Mouse (Mus musculus) embryonic facial prominence, embryonic 11.5 days (tissue): Measurements from ENCODE around the gene Rara. TPM values are rescaled to one million over a fixed set of nuclear protein-coding genes. Genes with fewer than 3 reads are reported as not detected.

ENCODE experiments used
- ATAC-seq: fragments of 200-750 bp; cut with Nextera tagmentation; replicated peaks from 2 replicates; pipeline ENCODE4 v1.8.0; 2017; ENCODE audit warnings: low read depth; ENCODE audit not compliant: insufficient number of reproducible peaks, low FRiP score, low TSS enrichment
- DNase-seq: peaks from one replicate; pipeline ENCODE4 v3.0.0-alpha.2; 2015; ENCODE audit warnings: low spot score
- H3K27ac ChIP-seq: fragments of 300-500 bp; sonication (generic); replicated peaks from 2 replicates; pipeline ENCODE4 v1.5.1; 2014; ENCODE audit warnings: mild to moderate bottlenecking, low read depth, low read length, control low read depth
- H3K27me3 ChIP-seq: fragments of 300-500 bp; sonication (generic); 2 replicates; pipeline ENCODE4 v1.6.1; 2014; ENCODE audit warnings: mild to moderate bottlenecking, low read length, moderate library complexity, mixed read lengths; ENCODE audit not compliant: control insufficient read depth, insufficient read depth
- H3K36me3 ChIP-seq: fragments of 300-500 bp; sonication (generic); replicated peaks from 2 replicates; pipeline ENCODE4 v1.6.1; 2014; ENCODE audit warnings: low read depth, mild to moderate bottlenecking, low read length, moderate library complexity, mixed read lengths; ENCODE audit not compliant: control insufficient read depth, insufficient read depth
- H3K4me1 ChIP-seq: fragments of 300-500 bp; sonication (generic); 2 replicates; pipeline ENCODE4 v1.6.1; 2014; ENCODE audit warnings: low read length, mixed read lengths; ENCODE audit not compliant: control insufficient read depth, insufficient read depth
- H3K4me2 ChIP-seq: fragments of 300-500 bp; sonication (generic); 2 replicates; pipeline ENCODE4 v1.6.1; 2014; ENCODE audit warnings: low read depth, mild to moderate bottlenecking, control low read depth, low read length, moderate library complexity
- H3K4me3 ChIP-seq: fragments of 300-500 bp; sonication (generic); 2 replicates; pipeline ENCODE4 v1.5.1; 2014; ENCODE audit warnings: low read depth, low read length, control low read depth
- H3K9ac ChIP-seq: fragments of 300-500 bp; sonication (generic); replicated peaks from 2 replicates; pipeline ENCODE4 v1.6.1; 2014; ENCODE audit warnings: mild to moderate bottlenecking, control low read depth, low read length
- H3K9me3 ChIP-seq: fragments of 300-500 bp; sonication (generic); replicated peaks from 2 replicates; pipeline ENCODE4 v1.6.1; 2016; ENCODE audit warnings: mild to moderate bottlenecking, low read length, inconsistent platforms, mixed read lengths; ENCODE audit not compliant: control insufficient read depth
- WGBS: fragments of 180-500 bp; shearing (Covaris S2); extraction: QIAGEN DNeasy Blood & Tissue Kit; methylation state at CpG from one replicate; pipeline ENCODE4 v1.1.7; 2014; 5-methylcytosine and 5-hydroxymethylcytosine counted together
- polyA plus RNA-seq: library from polyadenylated mRNA; unstranded; fragments of >200 nt; fragmentation: Nextera tagmentation; extraction: Ambion mirVana; gene quantifications from 2 replicates; pipeline ENCODE4 v1.2.1, GENCODE M21; 2014

Rara gene
- 32.7 and 40.2 TPM in 2 replicates for polyA plus RNA-seq

DNA sequence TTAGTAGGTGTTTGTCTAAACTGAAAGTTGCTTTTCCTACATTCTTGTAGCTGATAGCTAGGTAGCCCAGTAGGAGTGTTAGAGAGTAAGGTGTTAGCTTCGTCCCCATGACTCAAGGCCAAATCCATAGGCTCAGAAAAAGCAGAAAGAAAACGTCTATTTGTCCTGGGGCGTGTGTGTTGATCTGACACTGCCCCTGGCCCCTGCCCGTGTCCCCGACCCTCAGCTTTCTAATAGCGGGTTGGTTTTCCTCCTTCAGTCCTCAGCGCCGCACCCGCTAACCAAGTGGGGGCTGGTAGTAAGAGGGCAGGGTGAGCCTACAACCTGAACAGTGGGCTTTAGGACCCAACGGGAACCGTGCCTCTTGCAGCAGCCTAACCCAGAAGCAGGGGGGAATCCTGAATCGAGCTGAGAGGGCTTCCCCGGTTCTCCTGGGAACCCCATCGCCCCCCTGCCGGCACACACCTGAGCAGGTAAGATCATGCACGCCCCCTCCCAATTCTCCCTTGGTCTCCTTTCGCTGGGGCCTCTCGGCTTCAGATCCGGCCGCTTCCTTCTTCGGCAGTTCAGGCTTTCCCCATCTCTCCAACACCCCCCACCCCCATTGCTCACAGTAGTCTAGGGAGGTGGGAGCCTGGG is at the start of gene Rara:
TSS of gene Rara (plus strand) at position 381 of the 639 bp plus-strand sequence.
- ATAC-seq (no peak), DNase-seq (peak; percentile 82)
- Histone ChIP-seq H3K4me2 (peak within 1 kb of the TSS; percentile 87), H3K4me1 (peaks cover 57% of the 10 kb centered on the region), H3K27ac (peak within 1 kb of the TSS; percentile 95), H3K4me3 (peak within 1 kb of the TSS; percentile 49), H3K9me3 (no peaks in the 10 kb centered on the region), H3K36me3 (no peaks in the 10 kb centered on the region), H3K9ac (peak within 1 kb of the TSS; percentile 64), H3K27me3 (no peaks in the 10 kb centered on the region)
- WGBS, result 5% methylated on average over 20 of the region's 21 CpGs

- no peak overlapping the region for H3K27ac ChIP-seq
- H3K36me3 ChIP-seq, result peaks cover 17% of the 10 kb centered on the region
- H3K4me2 ChIP-seq, result no peak overlapping the region
- H3K4me3 ChIP-seq, result no peak overlapping the region
- ATAC-seq, result no peak
- WGBS, result 100% methylated on average over 3 of the region's 3 CpGs
- no peak for DNase-seq
- H3K27me3 ChIP-seq, result no peaks in the 10 kb centered on the region
- H3K4me1 ChIP-seq, result no peaks in the 10 kb centered on the region
- H3K9ac ChIP-seq, result no peak overlapping the region
- H3K9me3 ChIP-seq, result no peaks in the 10 kb centered on the region
Observed at GRCm38 (mm10) chr11:98887703-98888102, 39.9 kb upstream of the Rara start.

DNA sequence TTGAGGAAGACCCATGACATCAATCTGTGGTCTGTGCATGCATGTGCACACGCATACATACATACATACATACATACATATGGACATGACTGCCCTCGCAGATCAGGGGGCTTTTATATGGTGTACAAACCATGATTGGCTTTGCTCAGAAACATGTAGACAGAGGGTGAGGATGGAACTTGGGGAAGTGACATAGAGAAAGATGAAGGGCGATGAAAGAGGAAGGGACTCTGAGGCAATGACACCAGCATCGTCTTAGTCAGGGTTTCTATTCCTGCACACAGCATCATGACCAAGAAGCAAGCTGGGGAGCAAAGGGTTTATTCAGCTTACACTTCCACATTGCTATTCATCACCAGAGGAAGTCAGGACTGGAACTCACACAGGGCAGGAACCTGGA is 38.5 kb upstream of the Rara start:
- WGBS, result 97% methylated on average over 4 of the region's 4 CpGs
- no peaks in the 10 kb centered on the region for H3K27me3 ChIP-seq
- H3K4me3 ChIP-seq, result no peak overlapping the region
- ATAC-seq, result no peak
- DNase-seq, result no peak
- H3K36me3 ChIP-seq, result peaks cover 25% of the 10 kb centered on the region
- H3K27ac ChIP-seq, result no peak overlapping the region
- no peaks in the 10 kb centered on the region for H3K9me3 ChIP-seq
- no peaks in the 10 kb centered on the region for H3K4me1 ChIP-seq
- H3K9ac ChIP-seq, result no peak overlapping the region
- no peak overlapping the region for H3K4me2 ChIP-seq

DNA sequence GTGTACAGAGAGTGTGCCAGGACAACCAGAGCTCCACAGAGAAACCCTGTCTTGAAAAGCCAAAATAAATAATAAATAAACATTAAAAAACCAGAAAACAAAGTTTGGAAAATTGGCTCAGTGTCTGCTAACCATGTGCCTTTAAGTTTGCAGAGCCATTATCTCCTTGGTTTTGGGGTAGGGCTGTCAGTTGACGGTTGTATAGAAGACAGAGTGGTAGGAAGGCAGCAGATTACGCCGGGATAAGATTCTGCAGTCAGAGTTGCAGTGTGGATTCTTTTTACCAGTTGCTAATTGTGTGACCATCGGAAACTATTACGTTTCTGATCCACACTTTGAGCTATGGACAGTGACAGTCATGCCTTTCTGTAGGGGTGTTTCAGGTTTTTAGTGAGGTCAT is 37.6 kb upstream of the Rara start:
- no peaks in the 10 kb centered on the region for H3K9me3 ChIP-seq
- WGBS, result 93% methylated on average over 5 of the region's 5 CpGs
- no peaks in the 10 kb centered on the region for H3K27me3 ChIP-seq
- H3K27ac ChIP-seq, result no peak overlapping the region
- H3K9ac ChIP-seq, result no peak overlapping the region
- DNase-seq (no peak), ATAC-seq (no peak)
- H3K36me3 ChIP-seq, result peaks cover 25% of the 10 kb centered on the region
- H3K4me3 ChIP-seq, result no peak overlapping the region
- H3K4me1 ChIP-seq, result no peaks in the 10 kb centered on the region
- H3K4me2 ChIP-seq, result no peak overlapping the region

DNA sequence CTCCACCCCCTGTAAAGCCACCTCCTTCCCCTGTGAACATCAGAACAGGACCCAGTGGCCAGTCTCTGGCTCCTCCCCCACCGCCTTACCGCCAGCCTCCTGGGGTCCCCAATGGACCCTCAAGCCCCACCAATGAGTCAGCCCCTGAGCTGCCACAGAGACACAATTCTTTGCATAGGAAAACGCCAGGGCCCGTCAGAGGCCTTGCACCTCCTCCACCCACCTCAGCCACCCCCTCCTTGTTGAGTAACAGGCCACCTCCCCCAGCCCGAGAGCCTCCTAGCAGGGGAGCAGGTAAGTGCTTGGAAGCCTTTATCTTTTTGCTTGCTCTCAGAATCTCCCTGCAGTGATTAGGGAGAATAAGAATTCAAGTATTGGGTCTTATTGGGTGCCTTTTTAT is 35.2 kb upstream of the Rara start:
- no peak overlapping the region for H3K27ac ChIP-seq
- WGBS, result 49% methylated on average over 5 of the region's 5 CpGs
- H3K9ac ChIP-seq, result no peak overlapping the region
- H3K9me3 ChIP-seq, result no peaks in the 10 kb centered on the region
- H3K4me3 ChIP-seq, result no peak overlapping the region
- H3K4me1 ChIP-seq, result no peaks in the 10 kb centered on the region
- DNase-seq, result no peak
- H3K36me3 ChIP-seq, result peaks cover 22% of the 10 kb centered on the region
- no peaks in the 10 kb centered on the region for H3K27me3 ChIP-seq
- H3K4me2 ChIP-seq, result no peak overlapping the region
- 0 out of 2 replicates have a peak, but pooled peaks have one; percentile 3 for ATAC-seq

- Histone ChIP-seq H3K27ac (no peak overlapping the region), H3K9ac (no peak overlapping the region; the same call in 1 of the 2 replicates), H3K4me1 (peaks cover 9% of the 10 kb centered on the region), H3K9me3 (no peaks in the 10 kb centered on the region), H3K4me3 (no peak overlapping the region), H3K4me2 (no peak overlapping the region), H3K27me3 (no peaks in the 10 kb centered on the region), H3K36me3 (no peaks in the 10 kb centered on the region)
- WGBS, result 87% methylated on average over 12 of the region's 12 CpGs
- no peak for ATAC-seq
- no peak for DNase-seq
Observed at GRCm38 (mm10) chr11:98900529-98901125, 27.0 kb upstream of the Rara start.

DNA sequence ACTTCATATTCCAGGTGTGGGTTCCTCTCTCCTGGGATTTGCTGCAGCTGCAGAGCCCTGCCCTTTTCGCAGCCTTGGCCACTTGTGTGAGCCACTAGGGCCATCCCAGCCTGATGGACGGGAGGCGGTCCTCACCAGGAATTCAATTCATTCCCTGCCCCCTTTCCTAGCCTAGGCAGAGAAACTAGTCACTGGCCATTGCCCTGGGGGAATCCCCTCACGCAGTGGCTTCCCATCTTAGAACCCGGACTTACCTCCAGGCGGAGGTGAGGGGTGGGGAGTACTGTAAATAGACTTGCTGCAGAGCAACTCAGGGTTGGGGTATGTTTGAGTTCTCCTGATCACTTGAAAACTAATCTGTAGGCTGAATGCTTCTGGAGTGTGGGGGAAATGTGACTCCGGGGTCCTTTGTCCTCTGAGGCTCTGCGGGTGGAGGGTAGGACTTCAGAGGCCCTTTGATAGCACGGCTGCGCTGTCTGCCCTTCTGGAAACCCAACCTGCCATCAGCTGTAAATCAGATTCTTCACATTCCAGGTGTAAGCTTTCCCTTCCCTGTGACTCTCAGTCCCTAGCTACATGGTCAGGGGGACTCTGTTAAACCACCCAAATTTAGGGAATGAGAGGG is 24.9 kb upstream of the Rara start:
- Histone ChIP-seq H3K4me1 (peaks cover 9% of the 10 kb centered on the region), H3K27me3 (no peaks in the 10 kb centered on the region), H3K36me3 (no peaks in the 10 kb centered on the region), H3K9ac (peak overlapping the region; percentile 35), H3K27ac (peak overlapping the region; percentile 66), H3K4me2 (no peak overlapping the region), H3K9me3 (no peaks in the 10 kb centered on the region), H3K4me3 (no peak overlapping the region)
- WGBS, result 6% methylated on average over 10 of the region's 10 CpGs
- DNase-seq (peak; percentile 73), ATAC-seq (no peak)

GRCm38 (mm10) chr11:98904577-98904976 is 23.0 kb upstream of the Rara start:
- Histone ChIP-seq H3K27ac (peak overlapping the region; percentile 36; the same call in 1 of the 2 replicates), H3K9ac (no peak overlapping the region), H3K36me3 (no peaks in the 10 kb centered on the region; the same call in 1 of the 2 replicates), H3K27me3 (no peaks in the 10 kb centered on the region), H3K4me1 (peaks cover 12% of the 10 kb centered on the region), H3K4me3 (no peak overlapping the region), H3K9me3 (no peaks in the 10 kb centered on the region), H3K4me2 (no peak overlapping the region)
- 91% methylated on average over 2 of the region's 2 CpGs for WGBS
- DNase-seq, result no peak
- ATAC-seq, result no peak
